Mouse (Mus musculus) forebrain, embryonic 11.5 days (tissue): ENCODE data around the gene Gm13305. TPM values are rescaled to one million over a fixed set of nuclear protein-coding genes. Genes with fewer than 3 reads are reported as not detected.
A peak's percentile ranks its signal among the peaks of the same experiment; 100 is the strongest.
"Not testable (repeated sequence)": the region's sequence is repeated elsewhere in the genome, so short reads cannot be mapped to it uniquely, and the experiment has no call there.

ENCODE experiments used
- ATAC-seq: fragments of 200-750 bp; cut with Nextera tagmentation; replicated peaks from 2 replicates; pipeline ENCODE4 v1.8.0; 2017; ENCODE audit warnings: moderate TSS enrichment; ENCODE audit not compliant: low FRiP score
- DNase-seq: peaks from one replicate; pipeline ENCODE4 v3.0.0-alpha.2; 2017; ENCODE audit warnings: low spot score
- H3K27ac ChIP-seq: fragments of 300-500 bp; sonication (generic); 2 replicates; pipeline ENCODE4 v1.5.1; 2014; ENCODE audit warnings: low read depth, low read length
- H3K27me3 ChIP-seq: fragments of 300-500 bp; sonication (generic); 2 replicates; pipeline ENCODE4 v1.6.1; 2014; ENCODE audit warnings: mild to moderate bottlenecking, low read length, mixed read lengths; ENCODE audit not compliant: control insufficient read depth, insufficient read depth
- H3K36me3 ChIP-seq: fragments of 300-500 bp; sonication (generic); 2 replicates; pipeline ENCODE4 v1.6.1; 2014; ENCODE audit warnings: mild to moderate bottlenecking, low read length, moderate library complexity, mixed read lengths; ENCODE audit not compliant: control insufficient read depth, insufficient read depth
- H3K4me1 ChIP-seq: fragments of 300-500 bp; sonication (generic); replicated peaks from 2 replicates; pipeline ENCODE4 v1.6.1; 2014; ENCODE audit warnings: low read length, mixed read lengths; ENCODE audit not compliant: control insufficient read depth, insufficient read depth
- H3K4me2 ChIP-seq: fragments of 300-500 bp; sonication (generic); 2 replicates; pipeline ENCODE4 v1.6.1; 2014; ENCODE audit warnings: low read depth, mild to moderate bottlenecking, low read length, moderate library complexity, mixed read lengths; ENCODE audit not compliant: severe bottlenecking
- H3K4me3 ChIP-seq: fragments of 300-500 bp; sonication (generic); 2 replicates; pipeline ENCODE4 v1.5.1; 2014; ENCODE audit warnings: low read depth, low read length
- H3K9ac ChIP-seq: fragments of 300-500 bp; sonication (generic); 2 replicates; pipeline ENCODE4 v1.6.1; 2014; ENCODE audit warnings: low read length
- H3K9me3 ChIP-seq: fragments of 300-500 bp; sonication (generic); 2 replicates; pipeline ENCODE4 v1.6.1; 2016; ENCODE audit warnings: low read length, mixed read lengths; ENCODE audit not compliant: control insufficient read depth
- WGBS: fragments of 180-500 bp; shearing (Covaris S2); extraction: QIAGEN DNeasy Blood & Tissue Kit; methylation state at CpG from one replicate; pipeline ENCODE4 v1.1.7; 2014; 5-methylcytosine and 5-hydroxymethylcytosine counted together
- polyA plus RNA-seq: library from polyadenylated mRNA; unstranded; fragments of >200 nt; fragmentation: Nextera tagmentation; extraction: Ambion mirVana; gene quantifications from 2 replicates; pipeline ENCODE4 v1.2.1, GENCODE M21; 2014

The Gm13305 gene
- polyA plus RNA-seq: not detected in 2 replicates

DNA sequence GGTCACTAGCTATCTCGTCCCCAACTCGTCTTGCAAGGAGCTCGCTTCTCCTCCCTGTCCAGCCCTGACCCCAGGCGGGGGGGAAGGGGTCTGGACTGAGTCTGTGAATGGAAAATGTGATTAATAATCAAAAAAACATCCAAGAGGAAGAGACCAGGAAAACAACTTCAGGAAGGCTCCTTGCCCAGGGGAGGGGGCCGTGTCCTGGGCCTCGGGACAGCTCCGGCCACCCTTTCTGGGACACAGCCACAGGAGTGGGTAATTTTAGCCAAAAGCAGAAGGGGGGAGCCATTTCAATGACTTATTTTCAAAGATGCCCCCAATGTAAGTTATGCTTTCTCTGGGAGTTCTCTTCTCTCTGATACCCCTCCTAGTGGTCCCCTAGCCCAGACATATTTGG is at the start of gene Gm13305:
Gene Gm13305 (minus strand): TSS at position 101 of the 400 bp plus-strand sequence.
- ATAC-seq, DNase-seq, H3K27me3 ChIP-seq, H3K36me3 ChIP-seq, H3K27ac ChIP-seq, H3K4me1 ChIP-seq, H3K4me2 ChIP-seq, H3K9me3 ChIP-seq, H3K4me3 ChIP-seq, H3K9ac ChIP-seq: not testable (repeated sequence)
- WGBS: no CpG with 5 or more reads among the region's 7 CpGs

DNA sequence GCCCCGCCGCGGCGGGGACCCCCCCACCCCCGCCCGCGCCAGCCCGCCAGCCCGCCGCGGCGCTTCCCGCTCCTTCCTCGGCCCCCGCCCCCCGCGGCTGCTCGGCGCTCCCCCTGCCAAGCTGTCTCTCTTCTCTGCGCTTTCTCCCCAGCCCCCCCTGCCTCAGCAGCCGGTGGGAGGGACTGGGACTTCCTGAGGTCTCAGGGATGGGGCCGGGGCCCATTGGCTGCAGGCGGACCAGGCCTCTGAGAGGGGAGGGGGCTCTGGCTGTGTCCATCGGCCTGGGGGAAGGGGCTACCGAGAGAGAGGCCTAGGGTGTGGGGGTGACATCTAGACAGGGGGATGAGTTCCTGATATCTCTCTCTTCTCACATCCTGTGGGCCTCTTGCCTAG is 16.6 kb upstream of the Gm13305 start:
- H3K27me3 ChIP-seq, H3K4me1 ChIP-seq, H3K9me3 ChIP-seq, H3K27ac ChIP-seq, DNase-seq, H3K9ac ChIP-seq, H3K4me3 ChIP-seq, H3K4me2 ChIP-seq, H3K36me3 ChIP-seq: not testable (repeated sequence)
- WGBS: no CpG with 5 or more reads among the region's 25 CpGs
- ATAC-seq: peak; percentile 59

DNA sequence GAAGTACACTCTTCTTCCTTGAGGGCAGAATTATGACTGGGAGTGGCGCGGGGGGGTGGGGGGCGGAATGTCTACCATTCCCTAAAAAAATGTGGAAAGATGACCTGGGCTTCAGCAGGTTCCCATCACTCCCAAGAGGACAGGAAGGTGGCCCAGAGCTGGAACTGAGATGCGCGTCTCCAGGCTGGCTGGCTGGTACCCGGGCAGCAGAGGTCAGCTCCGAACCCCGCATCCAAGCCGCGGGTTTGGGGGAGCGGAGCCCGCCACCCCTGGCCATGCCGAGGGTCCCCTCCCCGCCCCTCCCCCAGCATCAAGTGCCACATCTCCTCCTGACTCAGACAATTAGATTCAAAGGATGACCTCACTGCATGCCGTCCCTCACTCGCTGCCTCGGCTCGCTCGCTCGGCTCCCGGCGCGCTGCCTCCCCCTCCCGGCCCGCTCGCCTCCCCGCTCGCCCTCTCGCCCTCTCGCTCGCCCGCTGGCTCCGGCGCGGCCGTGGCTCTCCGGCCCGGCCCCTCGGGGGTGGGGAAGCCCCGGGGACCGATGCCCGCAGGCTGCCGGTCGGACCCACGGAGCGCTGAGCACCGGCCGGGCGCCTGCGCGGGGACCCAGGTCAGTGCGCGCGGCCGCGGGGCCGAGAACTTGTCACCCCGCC is 16.0 kb upstream of the Gm13305 start:
- H3K4me1 ChIP-seq, H3K27me3 ChIP-seq, H3K36me3 ChIP-seq, H3K9ac ChIP-seq, DNase-seq, H3K4me2 ChIP-seq, H3K4me3 ChIP-seq, H3K27ac ChIP-seq, H3K9me3 ChIP-seq: not testable (repeated sequence)
- ATAC-seq: peak; percentile 72
- no CpG with 5 or more reads among the region's 58 CpGs for WGBS

DNA sequence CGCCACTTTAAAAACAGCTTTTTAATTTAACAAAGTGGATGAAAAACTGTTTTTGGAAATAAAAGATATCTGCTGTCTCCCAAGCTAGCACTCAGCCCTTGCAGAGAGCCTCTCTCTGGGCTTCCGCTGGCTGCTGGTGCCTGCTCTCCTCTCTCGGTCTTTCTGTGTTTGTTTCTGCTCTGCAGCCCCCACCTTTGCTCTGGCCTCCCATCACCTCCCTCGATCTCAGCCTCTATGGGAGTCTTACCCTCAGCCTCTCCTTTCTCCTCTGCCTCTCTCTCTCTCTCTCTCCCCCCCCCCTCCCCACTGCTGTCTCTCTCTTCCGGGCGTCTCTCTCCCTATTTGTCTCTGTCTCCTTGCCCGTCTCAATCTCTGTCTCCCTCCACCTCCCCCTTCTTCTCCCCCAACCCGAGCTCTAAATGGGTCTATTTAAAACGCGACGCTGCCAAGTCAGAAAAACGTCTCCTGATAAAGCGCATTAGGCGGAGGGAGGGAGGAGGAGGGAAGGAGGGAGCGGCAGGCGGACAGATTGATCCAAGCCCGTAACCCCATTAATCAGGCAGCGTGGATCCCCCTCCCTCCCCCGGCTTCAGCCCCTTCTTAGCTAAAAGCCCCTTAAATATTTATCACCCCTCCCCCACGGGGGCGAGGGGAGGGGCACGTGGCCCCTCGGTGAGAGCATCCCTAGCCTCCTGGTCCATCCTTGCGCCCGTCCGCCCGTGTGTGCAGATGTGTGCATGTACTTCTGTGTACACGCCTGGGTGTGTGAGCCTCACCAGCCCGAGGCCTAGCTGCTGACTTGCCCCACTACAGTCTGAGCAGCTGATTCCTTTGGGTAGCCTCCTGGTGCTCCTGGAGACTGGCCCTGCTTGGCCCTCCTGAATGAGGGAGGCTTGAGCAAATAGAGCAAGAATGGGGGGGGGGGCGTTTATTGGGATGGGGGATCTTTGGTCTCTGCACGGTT is 15.1 kb upstream of the Gm13305 start:
- H3K9me3 ChIP-seq, H3K4me2 ChIP-seq, H3K4me3 ChIP-seq, H3K27me3 ChIP-seq, H3K4me1 ChIP-seq, H3K36me3 ChIP-seq, H3K9ac ChIP-seq, DNase-seq, H3K27ac ChIP-seq: not testable (repeated sequence)
- ATAC-seq: peak; percentile 70
- no CpG with 5 or more reads among the region's 31 CpGs for WGBS

DNA sequence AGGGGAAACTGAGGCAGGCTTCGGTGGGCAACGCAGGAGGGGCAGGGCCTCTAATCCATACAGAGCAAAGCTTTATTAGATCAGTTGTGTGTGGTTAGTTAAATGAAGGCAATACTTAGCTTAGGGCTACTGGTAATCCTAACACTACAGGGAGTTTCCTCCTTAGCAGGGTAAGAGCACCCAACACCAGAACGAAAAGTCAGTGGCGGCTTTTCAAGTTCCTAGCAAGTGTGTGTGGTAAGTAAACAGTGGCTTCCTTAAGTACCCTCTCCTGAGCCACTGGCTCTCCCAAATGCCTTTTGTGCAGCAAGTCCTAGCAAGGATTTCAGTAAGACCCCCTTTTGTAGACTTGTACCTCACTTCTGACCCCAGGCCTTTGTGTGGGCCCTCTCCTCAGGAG is 9.8 kb upstream of the Gm13305 start:
- not testable (repeated sequence) for H3K4me3 ChIP-seq, H3K36me3 ChIP-seq
- WGBS: no CpG with 5 or more reads among the region's 4 CpGs

DNA sequence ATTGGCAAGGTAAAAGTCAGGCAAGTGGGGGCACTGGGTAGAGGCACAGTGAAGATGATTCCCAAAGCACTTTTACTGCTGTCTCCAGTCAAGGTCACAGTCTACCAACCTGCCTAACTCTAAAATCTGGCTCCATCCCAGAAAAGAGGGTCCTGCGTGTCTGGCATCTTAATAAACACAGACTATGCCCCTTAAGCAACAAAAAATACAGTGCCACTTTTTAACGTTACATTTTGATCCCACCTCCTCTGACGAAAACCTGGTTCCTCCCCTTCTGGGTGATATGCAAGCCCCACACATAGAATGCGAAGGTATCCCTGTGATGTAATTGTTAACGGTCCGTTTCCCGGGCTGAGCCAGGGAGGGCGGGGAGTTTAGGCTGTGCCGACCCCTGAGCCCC is 15.3 kb downstream of the Gm13305 start, which contains the start of gene Gm13306:
Gene Gm13306 (plus strand): TSS at position 301 of the 400 bp plus-strand sequence.
- H3K9me3 ChIP-seq, H3K27ac ChIP-seq, DNase-seq, H3K9ac ChIP-seq, H3K36me3 ChIP-seq, ATAC-seq, H3K4me3 ChIP-seq, H3K4me1 ChIP-seq, H3K4me2 ChIP-seq, H3K27me3 ChIP-seq: not testable (repeated sequence)
- WGBS: no CpG with 5 or more reads among the region's 9 CpGs

More for the DNA sequence above, 9.8 kb upstream of the Gm13305 start:
- not testable (repeated sequence) for ATAC-seq, H3K27me3 ChIP-seq, H3K9ac ChIP-seq, H3K4me1 ChIP-seq, DNase-seq, H3K9me3 ChIP-seq, H3K4me2 ChIP-seq, H3K27ac ChIP-seq

DNA sequence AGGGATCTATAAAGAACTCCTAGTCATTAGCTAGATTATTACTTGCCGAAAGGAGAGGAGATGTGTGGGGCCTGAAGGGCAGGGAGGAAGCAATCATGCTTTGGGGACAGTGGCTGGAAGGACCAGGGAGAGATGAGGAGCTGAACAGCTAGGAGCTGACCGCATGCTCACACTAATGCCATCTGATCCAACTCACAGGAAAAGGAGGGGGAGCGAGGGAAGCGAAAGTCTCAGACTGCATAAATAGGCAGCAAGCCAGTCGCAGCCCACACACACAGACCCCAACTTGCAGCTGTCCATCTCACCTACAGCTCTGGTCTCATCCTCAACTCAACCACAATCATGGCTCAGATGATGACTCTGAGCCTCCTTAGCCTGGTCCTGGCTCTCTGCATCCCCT is 53.9 kb downstream of the Gm13305 start, which contains the start of gene Gm13304:
Gene Gm13304 (plus strand): TSS at position 301 of the 400 bp plus-strand sequence.
- not testable (repeated sequence) for DNase-seq, H3K27ac ChIP-seq, H3K27me3 ChIP-seq, H3K36me3 ChIP-seq, H3K9ac ChIP-seq, H3K4me3 ChIP-seq, H3K4me2 ChIP-seq, H3K4me1 ChIP-seq, ATAC-seq, H3K9me3 ChIP-seq
- WGBS: no CpG with 5 or more reads among the region's 5 CpGs
